Mouse (Mus musculus) liver, postnatal 0 days (tissue): ENCODE measurements at regions not wholly inside any gene's neighbourhood (a gene's known extent, or its start where the extent isn't known, plus 50 kb on each side); places are given as distances from the start of the nearest gene placed in this dataset.

Experiments used
- CTCF ChIP-seq: sonication (generic); IDR thresholded peaks from 2 replicates; pipeline ENCODE4 v1.5.1; 2016; ENCODE audit warnings: antibody characterized with exemption, low read depth
- EP300 ChIP-seq: IDR thresholded peaks from 2 replicates; pipeline ENCODE4 v1.6.1; 2016; ENCODE audit warnings: antibody characterized with exemption, low read depth, mild to moderate bottlenecking

GRCm38 (mm10) chr13:18476311-18476710 lies 78.8 kb upstream of the Pou6f2 start:
- TF ChIP-seq CTCF, result no peak
- no peak for TF ChIP-seq EP300
